Mouse (Mus musculus) testis, adult 2 months (tissue): ENCODE measurements at regions not wholly inside any gene's neighbourhood (a gene's known extent, or its start where the extent isn't known, plus 50 kb on each side); places are given as distances from the start of the nearest gene placed in this dataset.

Source experiments
- CTCF ChIP-seq: fragments of 200-500 bp; IDR thresholded peaks from 2 replicates; pipeline ENCODE4 v1.5.1; 2012; ENCODE audit warnings: low read depth, mild to moderate bottlenecking, inconsistent platforms, low read length, moderate library complexity; ENCODE audit not compliant: control insufficient read depth, insufficient read depth, insufficient replicate concordance
- POLR2A ChIP-seq: fragments of 200-500 bp; IDR thresholded peaks from 2 replicates; pipeline ENCODE4 v1.6.1; 2012; ENCODE audit warnings: low read depth, mild to moderate bottlenecking, inconsistent platforms, low read length, moderate library complexity; ENCODE audit not compliant: control insufficient read depth

DNA sequence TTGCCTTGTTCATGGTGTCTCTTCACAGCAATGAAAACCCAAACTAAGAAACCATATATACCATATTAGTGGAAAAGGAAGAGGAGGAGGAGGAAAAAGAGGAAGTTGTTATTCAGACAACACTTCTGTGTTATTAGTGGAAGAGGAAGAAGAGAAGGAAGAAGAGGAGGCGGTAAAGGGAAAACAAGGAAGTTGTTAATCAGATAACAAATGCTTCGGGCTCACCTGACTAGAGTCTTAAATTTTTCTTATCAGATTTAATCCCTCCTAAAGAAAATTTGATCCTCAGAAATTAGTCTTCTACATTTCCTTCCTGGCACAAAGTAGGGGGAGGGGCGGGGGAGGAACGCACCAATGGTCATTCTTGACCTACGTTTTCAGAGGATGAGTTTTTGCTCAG is 101.8 kb upstream of the Fer start:
- TF ChIP-seq POLR2A (no peak), CTCF (no peak)
